Mouse (Mus musculus) left cerebral cortex, postnatal 4 days (tissue): ENCODE data around the gene Enah. TPM values are rescaled to one million over a fixed set of nuclear protein-coding genes. Genes with fewer than 3 reads are reported as not detected.

Experiments used
- DNase-seq: peaks from one replicate; pipeline ENCODE4 v3.0.0-alpha.2; 2022
- intact Hi-C: fragments of 180-260 bp; cut with DNase I; formaldehyde crosslinking; loops from one replicate; pipeline ENCODE4 v1.15.1; 2025
- total RNA-seq, 2 experiments: library from RNA; stranded (reverse); gene quantifications; 2 replicates each; pipeline ENCODE4 v1.2.3; 2021

Enah gene
- total RNA-seq, 2 experiments from 2014 or later: 177 to 186 TPM

GRCm38 (mm10) chr1:181888801-181889200 lies 131.0 kb downstream of the Enah start:
- intact Hi-C loops: loop anchor here (2.0 kb wide), 1 partner anchor 226 kb away; no protein-coding TSS in a partner anchor
- peak; percentile 90 for DNase-seq

- intact Hi-C loops: no loop called here
Measured at GRCm38 (mm10) chr1:181881532-181881931, 138.3 kb downstream of the Enah start.

GRCm38 (mm10) chr1:181880752-181881325 lies 139.0 kb downstream of the Enah start:
- intact Hi-C loops: no loop called here
- peak; percentile 62 for DNase-seq

More at GRCm38 (mm10) chr1:181881532-181881931, 138.3 kb downstream of the Enah start:
- DNase-seq: peak; percentile 93

GRCm38 (mm10) chr1:181878436-181878835 lies 141.4 kb downstream of the Enah start:
- intact Hi-C loops: no loop called here
- peak; percentile 73 for DNase-seq

- intact Hi-C loops: no loop called here
- DNase-seq: peak; percentile 74
Measured at GRCm38 (mm10) chr1:181877088-181877487, 142.7 kb downstream of the Enah start.

- DNase-seq: peak; percentile 56
- intact Hi-C loops: no loop called here
Measured at GRCm38 (mm10) chr1:181876656-181877055, 143.1 kb downstream of the Enah start.

- intact Hi-C loops: no loop called here
- DNase-seq: no peak
Measured at GRCm38 (mm10) chr1:181873086-181873920, 146.5 kb downstream of the Enah start.

GRCm38 (mm10) chr1:181872639-181873038 lies 147.2 kb downstream of the Enah start:
- intact Hi-C loops: no loop called here

GRCm38 (mm10) chr1:181866429-181867280 lies 153.1 kb downstream of the Enah start:
- intact Hi-C loops: no loop called here

More at GRCm38 (mm10) chr1:181872639-181873038, 147.2 kb downstream of the Enah start:
- DNase-seq: no peak

GRCm38 (mm10) chr1:181865863-181866216 lies 153.9 kb downstream of the Enah start:
- no peak for DNase-seq
- intact Hi-C loops: no loop called here

More at GRCm38 (mm10) chr1:181866429-181867280, 153.1 kb downstream of the Enah start:
- no peak for DNase-seq

GRCm38 (mm10) chr1:181864971-181865862 lies 154.6 kb downstream of the Enah start:
- DNase-seq: no peak
- intact Hi-C loops: no loop called here

GRCm38 (mm10) chr1:181863431-181863830 lies 156.4 kb downstream of the Enah start:
- no peak for DNase-seq
- intact Hi-C loops: no loop called here

- intact Hi-C loops: no loop called here
- no peak for DNase-seq
Measured at GRCm38 (mm10) chr1:181862676-181863374, 157.0 kb downstream of the Enah start.

- intact Hi-C loops: no loop called here
- no peak for DNase-seq
Measured at GRCm38 (mm10) chr1:181861181-181861902, 158.4 kb downstream of the Enah start.

GRCm38 (mm10) chr1:181860659-181861058 lies 159.1 kb downstream of the Enah start:
- peak; percentile 28 for DNase-seq

GRCm38 (mm10) chr1:181856329-181856728 lies 163.5 kb downstream of the Enah start:
- intact Hi-C loops: no loop called here

More at GRCm38 (mm10) chr1:181860659-181861058, 159.1 kb downstream of the Enah start:
- intact Hi-C loops: no loop called here

GRCm38 (mm10) chr1:181854829-181855228 lies 165.0 kb downstream of the Enah start:
- DNase-seq: no peak
- intact Hi-C loops: no loop called here

More at GRCm38 (mm10) chr1:181856329-181856728, 163.5 kb downstream of the Enah start:
- no peak for DNase-seq

- intact Hi-C loops: no loop called here
- DNase-seq: no peak
Measured at GRCm38 (mm10) chr1:181853081-181853736, 166.6 kb downstream of the Enah start.
